Mouse (Mus musculus) induced T-regulatory cell, adult 2 months (primary cell): ENCODE results near the gene Rbfox3.

Experiments
- DNase-seq: peaks from one replicate; pipeline ENCODE4 v3.0.0-alpha.2; 2012; ENCODE audit warnings: low read depth

Rbfox3 gene

GRCm38 (mm10) chr11:118475496-118476083 is 435.8 kb downstream of the Rbfox3 start:
- no peak for DNase-seq

GRCm38 (mm10) chr11:118473842-118474500 is 437.4 kb downstream of the Rbfox3 start:
- DNase-seq: no peak

GRCm38 (mm10) chr11:118473161-118473560 is 438.2 kb downstream of the Rbfox3 start:
- DNase-seq: no peak

DNA sequence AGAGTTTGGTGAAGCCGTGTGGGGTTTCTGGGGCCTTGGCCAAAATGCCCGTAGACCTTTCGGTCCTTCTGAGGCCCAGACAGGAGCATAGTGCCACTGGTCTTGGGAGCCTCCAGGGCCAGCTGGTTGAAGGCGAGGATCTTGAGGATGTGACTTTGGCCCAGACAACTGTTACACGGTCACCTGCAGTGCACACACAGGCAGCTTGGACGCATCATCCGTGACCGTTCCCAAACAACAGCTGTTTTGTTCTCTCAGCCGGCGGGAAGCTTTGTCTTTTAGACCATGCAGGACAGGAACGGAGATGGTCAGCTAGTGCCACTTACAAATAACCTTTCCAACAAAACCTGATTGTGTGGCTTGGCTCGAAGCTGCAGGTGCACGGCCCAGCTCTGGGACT is 439.7 kb downstream of the Rbfox3 start:
- no peak for DNase-seq

GRCm38 (mm10) chr11:118470234-118470966 is 441.0 kb downstream of the Rbfox3 start:
- DNase-seq: peak; percentile 39

DNA sequence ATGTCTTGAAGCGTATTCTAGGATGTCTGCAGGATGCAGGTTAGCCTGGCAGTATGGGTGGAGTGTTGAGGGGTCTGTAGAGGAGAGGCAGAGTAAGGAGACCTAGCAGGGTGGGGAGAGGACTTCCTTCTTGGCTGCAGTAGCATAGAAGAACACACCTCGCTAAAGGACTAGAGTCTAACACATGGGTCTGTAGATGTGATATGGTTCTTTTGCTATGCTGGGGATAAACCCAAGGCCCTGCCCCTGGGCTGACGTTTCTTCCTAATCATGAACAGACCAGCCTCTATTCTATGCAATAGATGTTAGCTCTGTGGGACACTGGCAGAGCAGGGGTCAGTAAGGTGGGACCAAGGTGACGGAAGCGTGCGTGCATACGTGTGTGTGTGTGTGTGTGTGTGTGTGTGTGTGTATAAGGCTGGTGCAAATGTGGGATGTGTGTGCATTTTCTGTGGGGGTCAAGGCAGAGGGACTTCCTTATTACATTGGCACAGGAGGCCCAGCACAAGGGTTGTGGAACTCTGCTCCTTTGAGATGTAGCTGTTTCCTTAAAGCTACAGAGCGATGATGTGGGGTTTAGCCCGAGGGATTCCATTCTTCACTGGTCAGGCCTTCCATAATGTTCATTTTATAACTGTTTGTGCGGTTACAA is 441.8 kb downstream of the Rbfox3 start:
- DNase-seq: no peak

DNA sequence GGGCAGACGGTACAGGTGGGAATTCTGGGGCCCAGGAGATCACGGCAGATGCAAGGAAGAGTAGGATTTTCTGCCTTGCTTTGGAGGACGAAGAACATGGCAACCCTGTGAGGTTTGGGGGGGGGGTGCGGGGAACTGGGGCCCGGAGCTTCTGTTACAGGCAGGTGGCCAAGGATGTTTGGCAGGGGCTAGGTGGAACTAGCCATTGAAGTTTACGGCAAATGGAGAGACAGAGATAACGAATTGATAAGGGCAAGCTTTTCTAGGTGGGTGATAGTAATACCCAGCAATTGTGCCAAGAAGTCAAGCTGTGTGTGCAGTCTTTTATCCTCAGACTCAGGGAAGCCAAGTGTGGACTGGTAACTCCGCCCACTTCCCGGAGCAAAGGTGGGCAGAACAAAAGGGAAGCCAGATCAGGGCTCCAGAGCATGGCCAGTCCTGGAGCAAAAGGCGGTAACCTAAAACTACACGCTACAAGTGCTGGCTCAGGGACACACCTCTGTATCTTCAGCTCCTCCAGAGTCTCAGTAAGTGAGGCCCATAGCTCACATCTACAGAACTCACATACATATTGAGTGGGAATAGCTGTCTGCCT is 443.9 kb downstream of the Rbfox3 start:
- DNase-seq: no peak

GRCm38 (mm10) chr11:118460280-118460679 is 451.1 kb downstream of the Rbfox3 start:
- peak; percentile 72 for DNase-seq

GRCm38 (mm10) chr11:118459536-118459935 is 451.9 kb downstream of the Rbfox3 start:
- DNase-seq: no peak

DNA sequence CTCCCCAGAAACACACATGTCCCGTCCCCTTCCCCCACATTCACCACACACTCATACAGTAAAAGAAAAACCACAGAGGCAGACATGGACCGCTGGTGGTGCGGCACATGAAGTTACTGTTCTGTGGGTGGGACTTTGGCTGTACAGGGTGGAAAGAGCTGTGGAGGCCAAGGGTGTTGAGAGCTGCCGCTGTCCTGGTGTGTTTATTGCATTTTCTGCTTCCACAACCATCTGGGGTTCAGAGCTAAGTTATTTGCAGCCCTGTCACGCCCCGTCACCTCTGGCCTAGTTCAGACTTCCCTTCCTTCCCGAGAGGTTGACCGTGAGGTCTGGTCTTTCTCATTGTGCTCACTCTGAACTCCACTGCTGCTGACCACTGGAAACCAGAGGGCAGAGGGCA is 452.3 kb downstream of the Rbfox3 start:
- DNase-seq: no peak

GRCm38 (mm10) chr11:118456937-118457336 is 454.5 kb downstream of the Rbfox3 start:
- DNase-seq: no peak

DNA sequence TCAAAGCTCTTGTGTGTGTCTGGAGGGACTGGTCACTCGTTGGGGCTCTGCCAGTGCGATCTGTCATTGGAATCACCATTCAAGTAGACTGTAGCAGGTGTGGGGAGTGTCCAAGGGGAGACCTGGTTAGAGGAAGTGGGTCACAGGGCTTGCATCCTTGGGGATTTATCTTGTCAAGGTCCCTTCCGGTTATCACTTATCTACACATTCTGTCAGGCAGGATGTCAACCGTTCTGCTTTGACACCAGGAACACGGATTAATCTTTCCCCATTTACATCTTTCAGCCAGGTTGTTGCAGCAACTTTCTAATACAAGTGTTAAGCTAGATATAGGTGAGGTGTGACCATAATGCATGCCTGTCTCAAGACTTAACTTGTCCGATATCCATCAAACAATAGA is 455.6 kb downstream of the Rbfox3 start:
- DNase-seq: no peak

DNA sequence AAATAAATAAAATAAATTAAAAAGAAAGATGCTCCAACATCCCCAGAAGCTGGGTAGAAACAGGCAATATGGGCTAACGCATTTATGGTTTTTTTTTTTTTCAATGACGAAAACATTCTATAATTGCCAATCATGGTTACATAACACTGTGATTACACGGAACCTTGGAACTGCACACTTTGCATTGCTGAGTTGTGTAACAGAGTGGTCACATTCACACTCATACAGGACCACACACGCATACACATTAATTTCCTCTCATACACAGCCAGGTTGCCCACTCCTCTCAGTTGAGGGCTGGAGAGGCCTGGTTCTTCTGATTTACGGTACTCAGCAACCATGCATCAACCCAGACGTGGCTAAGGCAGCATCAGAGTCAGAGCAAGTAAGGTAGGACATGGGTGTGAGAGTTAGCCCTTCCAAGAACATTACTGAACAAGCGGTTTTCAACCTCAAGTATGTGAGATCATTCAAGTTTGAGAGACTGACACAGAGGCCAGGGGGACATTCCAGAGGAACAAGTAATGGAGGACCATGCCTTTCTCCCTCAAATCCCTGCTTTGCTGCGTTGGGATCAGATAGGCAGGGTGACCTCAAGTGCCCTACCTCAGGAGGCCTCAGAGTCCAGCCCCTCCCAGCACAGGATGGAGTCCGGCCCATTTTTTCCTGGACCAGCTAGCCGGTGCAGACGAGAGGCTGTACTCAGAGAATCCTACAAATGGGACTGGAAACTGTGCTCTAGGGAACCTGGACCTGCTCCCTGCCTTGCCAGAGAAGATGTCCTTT is 457.3 kb downstream of the Rbfox3 start:
- DNase-seq: no peak

GRCm38 (mm10) chr11:118452955-118453354 is 458.4 kb downstream of the Rbfox3 start:
- no peak for DNase-seq

DNA sequence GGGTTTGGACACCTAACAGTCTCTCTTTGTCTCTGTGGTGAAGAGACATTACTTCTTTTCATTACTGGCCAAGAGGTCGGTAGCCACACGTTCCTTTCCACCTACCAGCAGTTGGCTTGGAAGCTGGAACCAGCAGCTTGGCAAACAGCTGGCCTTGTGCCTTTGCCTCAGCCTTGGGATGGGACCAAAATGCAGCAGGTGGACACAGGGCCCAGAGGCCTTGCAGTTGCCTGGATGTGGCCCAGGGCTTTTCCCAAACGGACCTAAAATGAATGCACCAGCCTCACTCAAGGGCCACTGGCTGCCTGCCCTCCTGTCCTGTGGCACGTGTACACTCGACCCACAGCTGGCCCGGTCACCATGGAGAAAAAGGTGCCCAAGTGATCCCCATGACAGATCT is 460.2 kb downstream of the Rbfox3 start:
- DNase-seq: no peak

- no peak for DNase-seq
Observed at GRCm38 (mm10) chr11:118448385-118448784, 463.0 kb downstream of the Rbfox3 start.

- no peak for DNase-seq
Observed at GRCm38 (mm10) chr11:118447346-118447745, 464.1 kb downstream of the Rbfox3 start.

GRCm38 (mm10) chr11:118445843-118446242 is 465.6 kb downstream of the Rbfox3 start:
- DNase-seq: peak; percentile 81

DNA sequence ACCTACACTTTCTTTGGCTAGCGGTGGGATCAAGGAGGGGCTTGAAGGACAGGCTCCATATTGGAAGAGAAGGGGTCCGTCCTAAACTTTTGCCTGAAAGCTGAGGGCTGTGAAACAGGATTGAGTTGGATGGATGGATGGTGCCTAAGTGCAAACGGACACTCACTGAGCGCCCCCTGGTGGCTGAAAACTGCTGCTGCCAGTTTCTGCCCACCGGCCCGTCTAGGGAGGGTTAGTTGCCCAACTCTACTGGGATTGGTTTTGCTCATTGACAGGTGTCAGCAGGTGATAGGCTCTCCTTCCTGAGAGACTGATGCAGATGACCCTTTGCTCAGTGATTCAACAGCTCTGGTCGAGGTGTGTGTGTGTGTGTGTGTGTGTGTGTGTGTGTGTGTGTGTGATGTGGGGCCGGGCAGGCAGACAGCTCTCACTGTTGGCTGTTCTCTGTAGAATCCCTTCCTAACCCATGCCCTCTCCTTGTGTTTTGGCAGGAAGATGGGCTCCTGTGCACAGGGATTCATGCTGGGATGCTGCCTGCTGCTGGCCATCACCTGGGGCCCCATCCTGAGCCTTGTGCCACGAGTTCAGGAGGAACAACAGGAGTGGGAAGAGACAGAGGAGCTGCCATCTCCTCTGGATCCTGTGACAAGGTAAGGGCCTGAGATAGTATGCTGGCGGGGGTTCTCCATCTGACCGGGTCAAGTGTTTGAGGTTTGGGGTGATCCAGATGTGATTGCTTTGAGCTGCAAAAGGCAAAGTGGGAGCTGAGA is 468.0 kb downstream of the Rbfox3 start:
- peak; percentile 77 for DNase-seq

DNA sequence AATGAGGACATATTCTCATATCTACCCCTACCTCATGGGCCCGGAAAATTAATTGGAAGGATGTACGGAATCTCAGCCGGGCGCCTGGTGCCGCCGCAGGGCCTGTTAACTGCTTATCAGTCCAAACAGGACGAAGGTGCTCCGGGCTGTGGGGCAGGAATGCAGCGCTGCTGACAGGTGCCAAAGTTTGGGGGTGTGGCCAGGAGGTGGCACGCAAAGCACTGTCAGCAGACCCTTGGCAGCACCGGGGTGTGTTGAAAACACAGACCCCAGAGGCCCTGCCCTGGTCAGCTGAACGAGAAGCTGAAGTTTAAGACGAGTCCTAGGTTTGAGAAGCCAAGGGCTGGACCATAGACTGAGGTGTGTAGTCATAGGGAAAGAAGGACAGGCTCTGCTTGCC is 468.7 kb downstream of the Rbfox3 start:
- DNase-seq: no peak
